Mouse (Mus musculus): ENCODE measurements around the gene Aup1. TPM values are rescaled to one million over a fixed set of nuclear protein-coding genes. Genes with fewer than 3 reads are reported as not detected.

The Aup1 gene
- polyA plus RNA-seq, 1 experiment, result 276 TPM

GRCm38 (mm10) chr6:83023008-83023407, 31.3 kb upstream of the Aup1 start:
- 86% methylated on average over 9 of the region's 9 CpGs for WGBS
- Histone ChIP-seq H3K4me1 (ENCODE audit: control insufficient read depth, insufficient read depth, low read length) (no peaks in the 10 kb centered on the region), H3K27me3 (ENCODE audit: control insufficient read depth, insufficient read depth, low read length) (no peaks in the 10 kb centered on the region), H3K4me3 (replicated peaks; ENCODE audit: insufficient read depth, low read depth, low read length) (no peak overlapping the region), H3K27ac (ENCODE audit: insufficient read depth, low read length) (no peak overlapping the region)
- TF ChIP-seq CTCF (IDR thresholded peaks at IDR 0.05; ENCODE audit: borderline replicate concordance, insufficient read depth, low read depth, low read length), result no peak
- no peak for DNase-seq

GRCm38 (mm10) chr6:83023786-83024185, 30.5 kb upstream of the Aup1 start:
- TF ChIP-seq POLR2A (IDR thresholded peaks at IDR 0.05; ENCODE audit: borderline replicate concordance, insufficient read depth, low read length) (no peak), CTCF (IDR thresholded peaks at IDR 0.05; ENCODE audit: borderline replicate concordance, insufficient read depth, low read depth, low read length) (no peak)
- DNase-seq, result no peak
- no peaks in the 10 kb centered on the region for H3K27me3 ChIP-seq (ENCODE audit: control insufficient read depth, insufficient read depth, low read length)
- no peaks in the 10 kb centered on the region for H3K4me1 ChIP-seq (ENCODE audit: control insufficient read depth, insufficient read depth, low read length)
- WGBS, result 98% methylated on average over 2 of the region's 2 CpGs
- H3K27ac ChIP-seq (ENCODE audit: insufficient read depth, low read length), result no peak overlapping the region
- no peak overlapping the region for H3K4me3 ChIP-seq (replicated peaks; ENCODE audit: insufficient read depth, low read depth, low read length)

- Histone ChIP-seq H3K4me1 (ENCODE audit: control insufficient read depth, insufficient read depth, low read length) (no peaks in the 10 kb centered on the region), H3K27me3 (ENCODE audit: control insufficient read depth, insufficient read depth, low read length) (no peaks in the 10 kb centered on the region), H3K4me3 (replicated peaks; ENCODE audit: insufficient read depth, low read depth, low read length) (no peak overlapping the region), H3K27ac (ENCODE audit: insufficient read depth, low read length) (no peak overlapping the region)
- TF ChIP-seq CTCF (IDR thresholded peaks at IDR 0.05; ENCODE audit: borderline replicate concordance, insufficient read depth, low read depth, low read length) (no peak), POLR2A (IDR thresholded peaks at IDR 0.05; ENCODE audit: borderline replicate concordance, insufficient read depth, low read length) (no peak)
- 65% methylated on average over 4 of the region's 4 CpGs for WGBS
- no peak for DNase-seq
Measured at GRCm38 (mm10) chr6:83024421-83024820, 29.9 kb upstream of the Aup1 start.

DNA sequence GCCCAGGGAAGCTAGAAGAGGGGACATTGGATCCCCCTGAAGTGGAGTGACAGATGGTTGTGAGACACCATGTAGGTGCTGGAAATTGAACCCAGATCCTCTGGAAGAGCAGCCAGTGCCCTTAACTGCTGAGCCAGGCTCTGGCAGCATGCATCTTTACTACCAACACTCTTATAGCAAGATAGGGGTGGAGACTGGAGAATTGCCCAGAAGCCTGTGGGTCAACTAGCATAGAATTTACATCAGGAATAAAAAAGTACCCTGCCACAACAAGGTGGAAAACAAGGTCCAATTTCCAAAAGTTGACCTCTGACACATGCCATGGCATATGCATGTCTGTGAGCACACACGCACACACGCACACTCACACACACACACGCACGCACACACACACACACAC, 29.1 kb upstream of the Aup1 start:
- no peak for DNase-seq
- Histone ChIP-seq H3K27me3 (ENCODE audit: control insufficient read depth, insufficient read depth, low read length) (no peaks in the 10 kb centered on the region), H3K27ac (ENCODE audit: insufficient read depth, low read length) (no peak overlapping the region), H3K4me3 (replicated peaks; ENCODE audit: insufficient read depth, low read depth, low read length) (no peak overlapping the region), H3K4me1 (ENCODE audit: control insufficient read depth, insufficient read depth, low read length) (no peaks in the 10 kb centered on the region)
- WGBS, result 87% methylated on average over 4 of the region's 4 CpGs
- TF ChIP-seq CTCF (IDR thresholded peaks at IDR 0.05; ENCODE audit: borderline replicate concordance, insufficient read depth, low read depth, low read length) (no peak), POLR2A (IDR thresholded peaks at IDR 0.05; ENCODE audit: borderline replicate concordance, insufficient read depth, low read length) (no peak)

GRCm38 (mm10) chr6:83027293-83027692, 27.0 kb upstream of the Aup1 start:
- Histone ChIP-seq H3K4me1 (ENCODE audit: control insufficient read depth, insufficient read depth, low read length) (no peaks in the 10 kb centered on the region), H3K27me3 (ENCODE audit: control insufficient read depth, insufficient read depth, low read length) (peaks cover 3% of the 10 kb centered on the region; the same call in 1 of the 2 replicates), H3K4me3 (replicated peaks; ENCODE audit: insufficient read depth, low read depth, low read length) (no peak overlapping the region), H3K27ac (ENCODE audit: insufficient read depth, low read length) (no peak overlapping the region)
- 69% methylated on average over 8 of the region's 8 CpGs for WGBS
- TF ChIP-seq CTCF (IDR thresholded peaks at IDR 0.05; ENCODE audit: borderline replicate concordance, insufficient read depth, low read depth, low read length), result no peak
- TF ChIP-seq POLR2A (IDR thresholded peaks at IDR 0.05; ENCODE audit: borderline replicate concordance, insufficient read depth, low read length), result no peak
- DNase-seq, result no peak

- no peak overlapping the region for H3K4me3 ChIP-seq (replicated peaks; ENCODE audit: insufficient read depth, low read depth, low read length)
- H3K4me1 ChIP-seq (ENCODE audit: control insufficient read depth, insufficient read depth, low read length), result no peaks in the 10 kb centered on the region
- no peak overlapping the region for H3K27ac ChIP-seq (ENCODE audit: insufficient read depth, low read length)
- no peak for DNase-seq
- 45% methylated on average over 7 of the region's 9 CpGs for WGBS
- H3K27me3 ChIP-seq (ENCODE audit: control insufficient read depth, insufficient read depth, low read length), result peaks cover 3% of the 10 kb centered on the region; the same call in 1 of the 2 replicates
- no peak for TF ChIP-seq CTCF (IDR thresholded peaks at IDR 0.05; ENCODE audit: borderline replicate concordance, insufficient read depth, low read depth, low read length)
- TF ChIP-seq POLR2A (IDR thresholded peaks at IDR 0.05; ENCODE audit: borderline replicate concordance, insufficient read depth, low read length), result no peak
Measured at GRCm38 (mm10) chr6:83027706-83028105, 26.6 kb upstream of the Aup1 start.

DNA sequence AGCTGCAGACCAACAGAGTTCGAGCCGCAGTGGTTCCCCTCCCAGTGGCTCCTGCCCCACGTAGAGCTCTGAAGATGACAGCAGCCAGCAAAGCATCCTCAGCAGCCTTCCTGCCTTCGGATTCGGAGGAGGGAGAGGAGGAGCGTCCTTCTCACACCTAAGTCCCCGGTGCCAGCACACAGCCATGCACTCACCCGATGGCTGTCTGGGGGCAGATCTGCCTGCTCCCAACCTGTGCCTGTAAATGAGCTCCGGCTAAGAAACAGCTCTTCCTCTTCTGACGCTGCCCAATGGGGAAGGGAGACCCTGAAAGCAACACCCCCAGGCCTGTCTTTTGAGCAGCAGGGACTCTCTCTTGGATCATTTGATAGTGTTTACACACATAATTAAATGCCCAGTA, 24.5 kb upstream of the Aup1 start:
- Histone ChIP-seq H3K27ac (ENCODE audit: insufficient read depth, low read length) (no peak overlapping the region), H3K4me1 (ENCODE audit: control insufficient read depth, insufficient read depth, low read length) (0 out of 2 replicates have a peak, but pooled peaks cover 2% of the 10 kb centered on the region), H3K4me3 (replicated peaks; ENCODE audit: insufficient read depth, low read depth, low read length) (no peak overlapping the region), H3K27me3 (ENCODE audit: control insufficient read depth, insufficient read depth, low read length) (peaks cover 6% of the 10 kb centered on the region; the same call in 1 of the 2 replicates)
- 33% methylated on average over 10 of the region's 10 CpGs for WGBS
- DNase-seq, result no peak
- TF ChIP-seq CTCF (IDR thresholded peaks at IDR 0.05; ENCODE audit: borderline replicate concordance, insufficient read depth, low read depth, low read length), result no peak
- TF ChIP-seq POLR2A (IDR thresholded peaks at IDR 0.05; ENCODE audit: borderline replicate concordance, insufficient read depth, low read length), result no peak

DNA sequence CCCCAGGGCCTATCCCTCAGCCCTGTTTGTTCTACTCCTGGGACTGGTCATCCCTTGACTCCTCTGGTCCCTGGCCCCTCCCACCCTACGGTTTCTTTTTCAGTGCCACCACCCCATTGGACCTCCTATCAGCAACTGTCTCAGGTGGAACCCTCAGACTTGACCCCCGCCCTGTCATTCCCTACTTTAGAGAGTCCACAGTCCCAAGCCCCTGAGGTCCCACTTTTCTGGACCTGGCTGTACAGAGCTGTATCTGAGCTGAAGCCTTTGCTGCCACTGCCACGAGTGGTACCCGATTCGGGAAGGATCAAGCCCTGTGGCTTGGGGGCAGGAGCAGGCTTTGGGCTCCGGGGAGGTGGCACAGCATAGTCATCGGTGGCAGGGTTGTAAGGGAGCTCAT, 23.2 kb upstream of the Aup1 start:
- no peak overlapping the region for H3K27ac ChIP-seq (ENCODE audit: insufficient read depth, low read length)
- peaks cover 6% of the 10 kb centered on the region; the same call in 1 of the 2 replicates for H3K27me3 ChIP-seq (ENCODE audit: control insufficient read depth, insufficient read depth, low read length)
- WGBS, result 70% methylated on average over 7 of the region's 7 CpGs
- 0 out of 2 replicates have a peak, but pooled peaks cover 2% of the 10 kb centered on the region for H3K4me1 ChIP-seq (ENCODE audit: control insufficient read depth, insufficient read depth, low read length)
- no peak for TF ChIP-seq POLR2A (IDR thresholded peaks at IDR 0.05; ENCODE audit: borderline replicate concordance, insufficient read depth, low read length)
- no peak for TF ChIP-seq CTCF (IDR thresholded peaks at IDR 0.05; ENCODE audit: borderline replicate concordance, insufficient read depth, low read depth, low read length)
- no peak overlapping the region for H3K4me3 ChIP-seq (replicated peaks; ENCODE audit: insufficient read depth, low read depth, low read length)
- DNase-seq, result no peak
